Mouse (Mus musculus): ENCODE results near the gene Tmem62.

GRCm38 (mm10) chr2:121041098-121041497 is 64.3 kb downstream of the Tmem62 start:
- TF ChIP-seq CTCF (IDR thresholded peaks at IDR 0.05; ENCODE audit: low read depth) (peak; percentile 84), EP300 (optimal IDR thresholded peaks at IDR 0.05) (no peak)
